Mouse (Mus musculus) ovary, adult 18-20 months (tissue): Measurements from ENCODE around the gene Aff4.

Experiments
- DNase-seq: peaks from one replicate; pipeline ENCODE4 v3.0.0; 2022; ENCODE audit warnings: low spot score, mixed read lengths

The Aff4 gene

GRCm38 (mm10) chr11:53458996-53459395, 108.4 kb downstream of the Aff4 start:
- no peak for DNase-seq

DNA sequence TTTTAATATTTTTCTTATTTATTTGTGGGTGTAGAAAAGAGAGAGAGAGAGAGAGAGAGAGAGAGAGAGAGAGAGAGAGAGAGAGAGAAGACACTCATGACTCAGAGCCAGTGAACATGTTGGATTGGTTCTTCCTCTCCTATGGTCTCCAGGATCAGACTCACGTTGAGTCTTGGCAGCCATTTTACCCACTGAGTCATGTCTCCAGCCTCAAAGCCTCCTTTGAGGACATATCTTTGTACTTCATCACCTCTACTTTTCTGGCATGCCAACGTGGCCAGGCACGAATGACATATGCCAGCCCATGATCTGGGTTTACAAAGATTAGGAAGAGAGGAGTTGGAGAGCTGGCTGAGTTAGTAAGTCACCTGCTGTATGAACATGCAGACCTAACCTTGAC, 109.6 kb downstream of the Aff4 start:
- DNase-seq: no peak

DNA sequence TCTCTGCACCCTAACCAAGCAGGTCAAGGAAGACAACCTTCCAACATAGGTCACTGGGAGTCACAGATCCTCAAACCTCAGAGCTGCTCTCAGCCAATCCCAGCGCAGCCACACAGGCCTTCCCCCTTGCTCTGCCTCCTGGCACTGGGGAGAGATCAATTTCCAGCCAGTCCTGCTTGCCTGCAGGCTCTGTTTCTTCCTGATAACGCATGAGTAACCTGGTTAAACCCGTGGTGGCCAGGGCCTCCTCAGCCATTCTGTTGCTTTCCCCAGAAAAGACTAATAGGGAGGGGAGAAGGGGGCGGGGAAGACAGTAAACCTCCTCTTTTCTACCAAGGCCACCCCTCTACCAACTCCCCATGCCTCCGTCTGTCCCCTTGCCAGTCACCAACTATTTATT, 111.1 kb downstream of the Aff4 start:
- no peak for DNase-seq

- DNase-seq: no peak
Measured at GRCm38 (mm10) chr11:53463551-53464424, 113.2 kb downstream of the Aff4 start.

DNA sequence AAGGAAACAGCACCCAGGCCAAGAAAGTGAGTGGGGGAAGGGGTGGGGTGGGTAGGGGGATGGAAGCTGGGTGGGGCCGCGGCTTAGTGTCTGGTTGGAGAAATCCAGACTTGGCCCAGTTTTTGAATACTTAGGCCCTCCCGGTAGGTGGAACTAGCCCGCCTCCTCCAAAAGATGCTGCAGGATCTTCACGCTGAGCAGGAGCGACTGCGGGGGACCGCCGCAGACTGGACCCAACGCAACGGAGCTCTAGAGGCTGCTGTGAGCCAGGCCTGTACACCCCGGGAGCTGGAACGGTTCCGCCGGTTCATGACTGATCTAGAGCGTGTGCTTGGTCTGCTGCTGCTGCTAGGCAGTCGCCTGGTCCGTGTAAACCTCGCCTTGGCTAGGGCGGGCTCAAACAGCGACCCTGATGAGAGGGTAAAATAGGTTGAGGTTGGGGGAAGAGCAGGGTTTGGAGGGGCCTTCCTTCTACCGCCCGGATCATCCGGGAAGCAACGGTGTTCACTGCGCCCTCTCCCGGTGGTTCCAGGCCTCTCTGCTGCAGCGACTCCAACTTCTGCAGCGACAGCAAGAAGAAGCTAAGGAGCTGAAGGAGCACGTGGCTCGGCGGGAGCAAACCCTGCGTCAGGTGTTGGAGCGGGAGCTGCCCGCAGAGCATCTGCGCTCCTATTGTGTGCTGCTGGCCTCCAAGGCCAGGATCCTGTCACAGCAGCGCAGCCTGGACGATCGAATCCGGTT, 115.8 kb downstream of the Aff4 start:
- peak; percentile 54 for DNase-seq

GRCm38 (mm10) chr11:53469294-53469967, 118.8 kb downstream of the Aff4 start:
- no peak for DNase-seq

- DNase-seq: peak; percentile 72
Measured at GRCm38 (mm10) chr11:53469968-53470695, 119.5 kb downstream of the Aff4 start, which contains the start of gene Gm9837. Gene Gm9837, minus strand, starts transcription at chr11:53470479.
